In genomic region chr8:123807852-123808573, GRCm38 (mm10) we compare ENCODE assay signal across 11 mouse cellular contexts. TPM values are rescaled to one million over a fixed set of nuclear protein-coding genes. Genes with fewer than 3 reads are reported as not detected.
A peak's percentile ranks its signal among the peaks of the same experiment; 100 is the strongest.
DNase-seq lines count a peak whose midpoint lies in the region; ATAC-seq and TF ChIP-seq lines count a peak whose summit lies in the region.
"Had no signal": no experiment of that assay in that cellular context is flagged by ENCODE, and none has a peak within 500 bp of the region (broad histone marks: within the 10 kb centered on the region; RNA-seq: fewer than 3 reads in every experiment).

No protein-coding gene starts in this region.

- 63% methylated on average over 6 of the region's 6 CpGs for WGBS in liver, adult 2 months
- WGBS in forebrain, postnatal 0 days: 68% methylated on average over 6 of the region's 6 CpGs
- 30% methylated on average over 6 of the region's 6 CpGs for WGBS in liver, embryonic 14.5 days (ENCODE audit: insufficient replicate concordance)
- WGBS in small intestine, adult 2 months: 39% methylated on average over 6 of the region's 6 CpGs

- no peak for TF ChIP-seq CTCF in liver, adult 2 months (IDR thresholded peaks at IDR 0.05; ENCODE audit: low read depth, low read length)
- TF ChIP-seq CTCF in forebrain, postnatal 0 days (IDR thresholded peaks at IDR 0.05; ENCODE audit: low read depth): no peak
- no peak for TF ChIP-seq CTCF in liver, embryonic 14.5 days (IDR thresholded peaks at IDR 0.05; ENCODE audit: low read depth)
- no peak for TF ChIP-seq CTCF in small intestine, adult 2 months (IDR thresholded peaks at IDR 0.05; ENCODE audit: extremely low read depth, insufficient read length, insufficient replicate concordance, low read depth, low read length)

- TF ChIP-seq POLR2A in liver, adult 2 months (IDR thresholded peaks at IDR 0.05; ENCODE audit: extremely low read depth, insufficient read depth, low read length): no peak
- TF ChIP-seq POLR2A in small intestine, adult 2 months (IDR thresholded peaks at IDR 0.05; ENCODE audit: low read depth, low read length): no peak

- peak overlapping the region; percentile 70 for H3K4me2 ChIP-seq in forebrain, postnatal 0 days (ENCODE audit: low read depth)
- peak overlapping the region; percentile 89 for H3K4me2 ChIP-seq in liver, embryonic 14.5 days (ENCODE audit: low read depth)

- H3K4me1 ChIP-seq in liver, adult 2 months (ENCODE audit: control insufficient read depth, insufficient read depth, low read length): peaks cover 30% of the 10 kb centered on the region
- H3K4me1 ChIP-seq in forebrain, postnatal 0 days (ENCODE audit: insufficient read depth): peaks cover 19% of the 10 kb centered on the region
- peaks cover 8 to 27% of the 10 kb centered on the region in 2 experiments for H3K4me1 ChIP-seq in liver, embryonic 14.5 days (replicated peaks; ENCODE audit: control insufficient read depth in 2 of 2, insufficient read depth in 2 of 2, low read length in 1 of 2)
- H3K4me1 ChIP-seq in small intestine, adult 2 months (ENCODE audit: control insufficient read depth, insufficient read depth, insufficient read length, low read length): peaks cover 23% of the 10 kb centered on the region

- no peak for ATAC-seq in forebrain, postnatal 0 days
- no peak for ATAC-seq in liver, embryonic 14.5 days (ENCODE audit: insufficient read depth)
- no peak for ATAC-seq in CD4-positive, CD25-positive, alpha-beta regulatory T cell, adult 4 months

- TF ChIP-seq EP300 in liver, embryonic 14.5 days (IDR thresholded peaks at IDR 0.05; ENCODE audit: low read depth): peak; percentile 38; the same call in 1 of the 2 replicates

- H3K9ac ChIP-seq in liver, adult 2 months (ENCODE audit: low read depth, low read length): no peak overlapping the region; the same call in 1 of the 2 replicates
- H3K9ac ChIP-seq in forebrain, postnatal 0 days: no peak overlapping the region
- peak overlapping the region; percentile 2; the same call in 1 of the 2 replicates for H3K9ac ChIP-seq in liver, embryonic 14.5 days (replicated peaks)

- H3K27me3 ChIP-seq in liver, adult 2 months (ENCODE audit: control insufficient read depth, insufficient read depth, low read length): no peaks in the 10 kb centered on the region
- no peaks in the 10 kb centered on the region for H3K27me3 ChIP-seq in forebrain, postnatal 0 days (ENCODE audit: insufficient read depth, low read length)
- no peaks in the 10 kb centered on the region for H3K27me3 ChIP-seq in liver, embryonic 14.5 days (ENCODE audit: control insufficient read depth, insufficient read depth, low read length)
- H3K27me3 ChIP-seq in small intestine, adult 2 months (ENCODE audit: control insufficient read depth, insufficient read depth, low read length): no peaks in the 10 kb centered on the region

- peaks cover 19% of the 10 kb centered on the region for H3K79me2 ChIP-seq in liver, adult 2 months (ENCODE audit: control insufficient read depth, insufficient read depth, low read length)

- H3K4me3 ChIP-seq in liver, adult 2 months (ENCODE audit: insufficient read depth, low read depth, low read length): no peak overlapping the region
- no peak overlapping the region for H3K4me3 ChIP-seq in forebrain, postnatal 0 days (ENCODE audit: low read depth, low read length)
- peak overlapping the region in 1 of 2 experiments; percentile 29; a peak in 1 of 4 replicates for H3K4me3 ChIP-seq in liver, embryonic 14.5 days (ENCODE audit: insufficient read depth in 1 of 2, low read depth in 2 of 2, low read length in 2 of 2)
- peak overlapping the region; percentile 87 for H3K4me3 ChIP-seq in small intestine, adult 2 months (ENCODE audit: low read depth, low read length)

- H3K36me3 ChIP-seq in liver, adult 2 months (ENCODE audit: control insufficient read depth, insufficient read depth, low read length): no peaks in the 10 kb centered on the region
- H3K36me3 ChIP-seq in forebrain, postnatal 0 days (ENCODE audit: insufficient read depth): no peaks in the 10 kb centered on the region
- no peaks in the 10 kb centered on the region for H3K36me3 ChIP-seq in liver, embryonic 14.5 days (replicated peaks; ENCODE audit: control insufficient read depth, insufficient read depth, low read depth)
- H3K36me3 ChIP-seq in small intestine, adult 2 months (ENCODE audit: control insufficient read depth, insufficient read depth, low read length): peaks cover 5% of the 10 kb centered on the region; the same call in 1 of the 2 replicates

- no peaks in the 10 kb centered on the region for H3K9me3 ChIP-seq in forebrain, postnatal 0 days (ENCODE audit: low read length)
- no peaks in the 10 kb centered on the region for H3K9me3 ChIP-seq in liver, embryonic 14.5 days (ENCODE audit: control insufficient read depth, low read length)

- H3K27ac ChIP-seq in liver, adult 2 months (replicated peaks; ENCODE audit: insufficient read depth, low read depth, low read length): peak overlapping the region; percentile 17
- H3K27ac ChIP-seq in forebrain, postnatal 0 days (ENCODE audit: low read depth, low read length): no peak overlapping the region
- H3K27ac ChIP-seq in liver, embryonic 14.5 days: no peak overlapping the region
- peak overlapping the region; percentile 74 for H3K27ac ChIP-seq in small intestine, adult 2 months (ENCODE audit: insufficient read depth, low read depth, low read length)

- no peak for DNase-seq in liver, adult 2 months (ENCODE audit: extremely low read depth, low read depth, low spot score)
- DNase-seq in liver: no peak
- no peak for DNase-seq in forebrain, postnatal 0 days
- DNase-seq in liver, embryonic 14.5 days (ENCODE audit: low read depth in 3 of 3, low spot score in 3 of 3): no peak
- no peak for DNase-seq in cerebellum, adult 18-20 months
- DNase-seq in kidney, adult 11 months: no peak
- DNase-seq: adrenal gland, postnatal 25 days; gastrocnemius, postnatal 10 days; lung, embryonic 14.5 days had no signal

RNA-seq across cellular contexts. Expression of gene Rab4a, which starts 2.2 kb away (rescaled TPM):
- total RNA-seq in liver, adult 2 months (2014; rRNA removed): 15.4 and 15.7 TPM in 2 replicates
- 24.4 and 24.6 TPM in 2 replicates for polyA plus RNA-seq in liver, adult 2 months (2012; rRNA removed)
- total RNA-seq in forebrain, postnatal 0 days (2014; rRNA removed): 70.9 and 72.8 TPM in 2 replicates
- 113 and 127 TPM in 2 replicates for polyA plus RNA-seq in forebrain, postnatal 0 days (2015; fragmentation: Nextera tagmentation; extraction: Ambion mirVana)
- 12.6 and 12.9 TPM in 2 replicates for polyA plus RNA-seq in liver, embryonic 14.5 days (2012; rRNA removed)
- 23.7 and 24.2 TPM in 2 replicates for polyA plus RNA-seq in liver, embryonic 14.5 days (2014; fragmentation: Nextera tagmentation; extraction: Ambion mirVana)
- 23.0 and 59.8 TPM in 2 replicates for polyA plus RNA-seq in small intestine, adult 2 months (2012; rRNA removed)
- polyA plus RNA-seq in CD4-positive, CD25-positive, alpha-beta regulatory T cell, adult 4 months (2017; shearing (Covaris generic)): 1 to 10 TPM; 2.7 to 9.6 TPM

RNA-seq across cellular contexts. Expression of gene Ccsap, which starts 52.0 kb away (rescaled TPM):
- 0.09 and 0.34 TPM in 2 replicates for total RNA-seq in liver, adult 2 months (2014; rRNA removed)
- polyA plus RNA-seq in liver, adult 2 months (2012; rRNA removed): 0.07 and 0.12 TPM in 2 replicates
- 19.5 and 21.8 TPM in 2 replicates for total RNA-seq in forebrain, postnatal 0 days (2014; rRNA removed)
- 10.0 and 10.6 TPM in 2 replicates for polyA plus RNA-seq in forebrain, postnatal 0 days (2015; fragmentation: Nextera tagmentation; extraction: Ambion mirVana)
- 2.9 and 3.5 TPM in 2 replicates for polyA plus RNA-seq in liver, embryonic 14.5 days (2012; rRNA removed)
- 2.4 and 2.7 TPM in 2 replicates for polyA plus RNA-seq in liver, embryonic 14.5 days (2014; fragmentation: Nextera tagmentation; extraction: Ambion mirVana)
- polyA plus RNA-seq in small intestine, adult 2 months (2012; rRNA removed): 0.70 and 1.3 TPM in 2 replicates
- polyA plus RNA-seq in CD4-positive, CD25-positive, alpha-beta regulatory T cell, adult 4 months (2017; shearing (Covaris generic)): 1 to 10 TPM; 3.2 to 4.4 TPM

Comparison
In these comparisons a context has a peak if more than half of its experiments do, and no peak if none do; other contexts are left out.
1. H3K27ac ChIP-seq: peak in liver, adult 2 months (single experiment) and small intestine, adult 2 months (single experiment); none in forebrain, postnatal 0 days (single experiment) and liver, embryonic 14.5 days (single experiment).